Mouse (Mus musculus): ENCODE data around the gene Fam69b.

The Fam69b gene

DNA sequence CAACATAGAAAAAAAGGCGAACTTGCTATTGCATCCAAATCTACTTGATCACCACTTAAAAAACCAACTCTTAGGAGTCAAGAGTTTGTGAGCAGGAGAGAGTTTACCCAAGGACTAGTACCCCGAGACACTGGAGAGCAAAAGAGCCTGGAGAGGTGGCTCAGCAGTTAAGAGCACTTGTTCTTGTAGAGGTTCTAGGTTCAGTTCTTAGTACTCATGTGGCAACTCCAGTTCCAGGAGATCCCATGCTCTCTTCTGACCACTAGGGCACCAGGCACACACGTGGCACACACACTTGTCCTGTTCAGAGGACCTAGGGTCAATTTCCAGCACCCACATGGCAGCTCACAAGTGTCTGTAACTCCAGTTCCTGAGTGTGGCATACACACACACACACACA lies 2.2 kb upstream of the Fam69b start:
- DNase-seq (ENCODE audit: low spot score in 2 of 2): no peak

GRCm38 (mm10) chr2:26628792-26629437 lies 658 bp downstream of the Fam69b start:
- no peak for DNase-seq (ENCODE audit: low spot score in 2 of 2)

- DNase-seq (ENCODE audit: low spot score in 2 of 2): no peak
Observed at GRCm38 (mm10) chr2:26632541-26633395, 4.5 kb downstream of the Fam69b start.

DNA sequence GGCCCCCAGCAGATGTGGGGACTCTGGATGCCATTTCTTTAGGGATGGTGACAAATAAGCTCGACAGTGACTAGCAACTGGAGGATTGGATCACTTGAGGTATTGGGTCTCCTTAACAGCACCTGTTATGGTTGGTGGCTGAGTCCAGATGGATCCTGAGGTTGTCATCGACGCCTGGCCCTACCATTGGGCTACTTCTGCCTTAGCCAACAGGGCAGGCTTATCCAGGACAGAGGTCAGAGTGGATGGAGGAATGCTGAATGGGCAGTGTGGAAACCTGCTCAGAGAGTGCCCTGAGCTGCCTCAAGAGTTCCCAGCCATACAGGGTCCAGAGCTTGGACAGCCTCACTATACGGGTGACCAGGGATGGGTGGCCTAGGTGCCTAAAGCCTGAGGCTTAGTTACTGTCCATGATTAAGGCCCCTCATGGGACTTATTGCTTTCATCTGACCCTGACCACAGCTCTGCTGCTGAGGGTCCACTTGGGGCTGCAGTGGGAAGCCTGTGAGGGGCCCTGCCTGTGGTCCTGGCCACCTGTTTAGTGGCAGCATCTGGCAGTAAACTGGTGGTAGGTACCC lies 5.8 kb downstream of the Fam69b start:
- DNase-seq (ENCODE audit: low spot score in 2 of 2): no peak

GRCm38 (mm10) chr2:26634629-26635488 lies 6.6 kb downstream of the Fam69b start:
- DNase-seq (ENCODE audit: low spot score in 2 of 2): no peak

DNA sequence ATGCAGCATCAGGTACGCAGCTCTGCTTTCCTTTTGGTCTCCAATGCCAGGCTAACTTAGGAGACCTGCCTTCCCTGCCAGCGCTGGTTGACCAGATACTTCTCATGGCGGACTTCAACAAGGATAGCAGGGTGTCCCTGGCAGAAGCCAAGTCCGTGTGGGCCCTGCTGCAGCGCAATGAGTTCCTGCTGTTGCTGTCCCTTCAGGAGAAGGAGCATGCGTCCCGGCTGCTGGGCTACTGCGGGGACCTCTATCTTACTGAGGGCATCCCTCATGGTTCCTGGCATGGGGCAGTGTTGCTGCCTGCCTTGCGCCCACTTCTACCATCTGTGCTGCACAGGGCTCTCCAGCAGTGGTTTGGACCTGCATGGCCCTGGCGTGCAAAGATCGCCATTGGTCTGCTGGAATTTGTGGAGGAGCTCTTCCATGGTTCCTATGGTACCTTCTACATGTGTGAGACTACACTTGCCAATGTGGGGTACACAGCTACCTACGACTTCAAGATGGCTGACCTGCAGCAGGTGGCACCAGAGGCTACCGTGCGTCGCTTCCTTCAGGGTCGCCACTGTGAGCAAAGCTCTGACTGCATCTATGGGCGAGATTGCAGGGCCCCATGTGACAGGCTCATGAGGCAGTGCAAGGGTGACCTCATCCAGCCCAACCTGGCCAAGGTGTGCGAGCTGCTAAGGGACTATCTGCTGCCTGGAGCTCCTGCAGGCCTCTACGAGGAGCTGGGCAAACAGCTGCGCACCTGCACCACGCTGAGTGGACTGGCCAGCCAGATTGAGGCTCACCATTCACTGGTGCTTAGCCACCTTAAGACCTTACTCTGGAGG lies 7.5 kb downstream of the Fam69b start:
- no peak for DNase-seq (ENCODE audit: low spot score in 2 of 2)

DNA sequence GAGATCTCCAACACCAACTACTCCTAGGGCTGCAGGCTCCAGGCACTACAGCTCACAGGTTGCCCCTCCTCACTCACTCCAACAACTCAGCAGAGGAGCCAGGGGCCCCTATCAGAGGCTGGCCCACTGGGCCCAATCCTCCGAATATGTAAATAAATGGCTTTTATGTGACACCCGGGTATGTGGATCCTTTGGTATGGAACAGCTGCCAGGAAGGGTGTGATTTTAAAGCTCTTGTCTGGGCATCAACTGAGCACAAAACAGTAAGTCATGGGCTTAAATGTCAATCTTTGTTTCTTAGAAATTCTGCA lies 8.0 kb downstream of the Fam69b start:
- DNase-seq (ENCODE audit: low spot score in 2 of 2): no peak

DNA sequence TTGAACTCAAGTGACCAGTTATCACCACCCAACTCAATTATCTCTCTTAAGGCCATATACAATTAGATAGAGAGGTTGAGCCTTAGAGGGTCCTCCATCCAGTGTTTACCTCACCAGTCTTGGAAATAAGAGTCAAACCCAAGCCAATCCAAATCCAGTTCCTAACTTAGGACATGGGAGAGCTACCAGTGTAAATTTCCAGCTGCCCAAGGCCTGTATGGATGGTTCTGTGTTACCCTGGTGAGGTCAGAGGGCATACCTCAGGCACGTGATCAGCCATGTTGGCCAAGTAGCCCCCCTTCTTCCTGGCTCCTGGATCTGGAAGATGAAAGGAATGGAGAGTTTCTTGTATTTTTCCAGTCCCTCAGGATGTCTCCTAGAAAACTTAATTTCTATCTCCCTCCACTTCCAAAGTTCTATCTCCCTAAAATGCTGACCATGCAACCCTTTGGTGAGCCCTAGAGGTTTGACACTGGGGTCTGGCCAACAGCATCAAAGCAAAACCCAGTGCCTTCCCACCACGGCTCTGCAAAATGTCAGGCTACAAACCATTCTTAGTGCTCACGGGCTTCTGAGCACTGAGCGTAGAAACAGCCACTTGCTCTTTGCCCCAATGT lies 9.2 kb downstream of the Fam69b start:
- DNase-seq (ENCODE audit: low spot score in 2 of 2): no peak

GRCm38 (mm10) chr2:26638039-26638438 lies 9.8 kb downstream of the Fam69b start:
- DNase-seq (ENCODE audit: low spot score in 2 of 2): no peak

DNA sequence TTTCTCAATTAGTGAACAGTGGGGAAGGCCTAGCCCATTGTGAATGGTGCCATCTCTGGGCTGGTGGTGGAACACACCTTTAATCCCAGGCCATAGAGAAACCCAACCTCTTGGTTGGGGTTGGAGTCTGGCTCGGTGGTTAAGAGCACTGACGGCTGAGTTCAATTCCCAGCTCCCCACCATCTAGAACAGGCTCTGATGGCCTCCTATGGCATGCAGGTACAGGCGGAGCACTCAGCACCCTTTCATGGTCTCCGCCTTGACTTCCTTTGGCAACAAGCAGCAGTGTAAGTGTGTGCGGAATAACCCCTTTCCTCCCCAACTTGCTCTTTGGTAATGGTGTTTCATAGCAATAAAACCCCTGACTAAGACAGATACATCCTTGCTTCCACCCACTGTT lies 10.3 kb downstream of the Fam69b start:
- DNase-seq (ENCODE audit: low spot score in 2 of 2): no peak

GRCm38 (mm10) chr2:26639083-26639482 lies 10.8 kb downstream of the Fam69b start:
- DNase-seq (ENCODE audit: low spot score in 2 of 2): peak in 1 of 2 experiments; percentile 20

DNA sequence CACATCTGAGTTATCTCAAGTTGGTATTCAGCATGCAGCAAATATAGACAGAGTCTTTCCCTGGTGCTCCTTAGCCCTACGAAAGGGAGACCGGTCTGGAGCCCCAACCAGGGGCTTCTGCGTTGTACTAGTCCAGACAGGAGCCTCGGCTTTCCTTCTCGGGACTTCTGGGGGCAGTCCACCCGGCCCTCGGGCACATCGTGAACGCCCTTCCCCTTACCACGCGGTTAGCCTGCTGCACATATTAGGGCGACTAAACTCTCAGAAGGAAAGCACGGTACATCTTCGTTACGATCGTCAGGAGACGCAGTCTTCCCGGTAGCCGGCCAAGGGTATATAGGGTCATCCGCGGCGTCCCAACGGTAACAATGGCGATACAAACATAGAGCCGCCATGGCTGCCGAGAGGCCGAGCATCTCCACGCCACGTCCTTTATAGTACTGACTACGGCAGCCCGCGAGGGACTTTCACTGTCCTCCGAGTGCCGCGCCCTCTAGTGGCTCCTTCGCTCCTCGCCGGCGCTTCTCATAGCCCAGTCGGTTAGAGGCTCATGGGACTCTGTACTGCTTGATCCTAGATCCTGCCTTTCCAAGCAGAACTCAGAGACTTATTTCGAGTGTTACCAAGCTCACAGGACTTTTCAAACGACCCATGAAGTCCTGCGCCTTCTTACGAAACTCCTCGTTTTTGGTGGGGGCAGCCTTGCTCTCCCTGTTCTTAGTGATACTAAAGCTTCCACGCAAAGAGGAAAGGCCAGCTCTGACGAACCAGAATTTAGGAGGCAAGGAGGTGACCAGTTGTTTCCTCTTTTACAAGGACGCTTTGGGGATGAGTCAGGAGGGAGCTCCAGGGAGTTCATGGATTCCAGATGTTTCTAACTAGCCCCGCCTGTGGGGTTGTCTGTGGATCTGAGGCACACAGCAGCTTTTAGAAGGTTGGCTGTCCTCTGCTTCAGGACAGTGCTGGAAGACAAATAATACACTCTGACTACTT lies 11.9 kb downstream of the Fam69b start:
- peak; percentile 96 to 97 for DNase-seq (ENCODE audit: low spot score in 2 of 2)

DNA sequence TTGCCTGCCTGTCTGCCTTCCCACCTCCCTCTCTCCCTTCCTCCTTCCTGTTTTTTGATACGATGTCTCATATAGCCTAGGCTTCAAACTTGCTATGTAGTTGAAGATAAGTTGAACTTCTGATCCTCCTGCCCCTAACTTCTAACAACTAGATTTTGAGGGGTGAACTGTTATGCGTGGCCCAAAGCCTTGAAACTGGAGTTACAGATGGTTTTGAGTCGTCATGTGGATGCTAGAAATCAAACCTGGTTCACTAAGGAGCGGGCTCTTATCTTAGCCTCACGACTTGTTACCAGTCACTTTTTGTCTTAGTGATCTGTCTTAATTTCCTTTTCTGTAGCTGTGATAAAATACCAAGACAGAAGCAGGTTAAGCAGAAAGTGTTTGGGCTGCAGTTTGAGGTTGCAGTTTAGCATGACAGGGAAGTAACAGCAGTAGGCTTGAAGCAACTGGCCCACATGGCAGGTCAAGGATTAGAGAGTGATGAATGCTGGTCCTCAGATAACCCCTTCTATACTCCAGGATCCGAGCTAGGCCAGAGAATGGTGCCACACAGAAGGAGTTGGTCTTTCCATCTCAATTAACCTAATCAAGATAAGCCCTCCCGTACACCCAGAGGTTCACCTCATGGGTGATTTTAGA lies 12.9 kb downstream of the Fam69b start:
- DNase-seq (ENCODE audit: low spot score in 2 of 2): no peak

DNA sequence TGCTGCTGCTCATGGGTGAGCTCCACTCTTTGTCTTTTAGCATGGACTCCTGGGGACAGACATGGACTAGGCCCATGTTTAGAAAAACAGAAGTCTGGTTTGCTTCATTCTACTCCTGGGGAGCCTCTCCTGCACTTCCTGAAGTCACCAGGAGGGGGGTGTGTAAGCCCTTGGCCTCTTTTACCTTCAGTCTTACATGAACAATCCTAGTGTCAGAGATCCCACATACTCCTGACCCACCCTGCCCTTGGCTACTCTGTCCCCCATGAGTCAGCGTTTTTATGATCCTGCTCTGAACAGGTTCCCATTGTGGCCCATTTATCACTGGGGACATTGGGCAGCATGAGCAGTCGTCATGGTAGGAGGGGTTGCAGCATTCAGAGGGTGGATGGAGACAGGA lies 15.7 kb downstream of the Fam69b start:
- DNase-seq (ENCODE audit: low spot score in 2 of 2): no peak

- peak; percentile 27 to 69 for DNase-seq (ENCODE audit: low spot score in 2 of 2)
Observed at GRCm38 (mm10) chr2:26646643-26647293, 18.5 kb downstream of the Fam69b start.

DNA sequence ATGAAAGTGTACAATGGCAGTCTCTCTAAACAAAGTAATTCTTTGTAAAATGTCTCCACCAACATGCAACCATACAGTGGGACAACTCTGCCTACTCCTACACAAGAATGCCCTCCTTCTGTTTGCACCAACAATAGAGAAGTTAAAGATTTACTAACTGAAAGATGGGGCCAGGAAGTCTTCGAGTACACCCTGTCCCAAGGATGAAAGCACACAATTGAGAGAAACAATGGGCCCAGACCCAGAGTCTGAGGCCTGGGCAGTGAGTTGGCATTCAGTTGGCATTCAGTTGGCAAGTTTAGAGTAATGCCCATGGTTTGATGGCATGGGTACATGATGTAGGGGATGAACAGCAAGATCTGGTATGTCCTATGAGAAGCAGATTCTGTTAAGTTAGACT lies 26.4 kb downstream of the Fam69b start:
- DNase-seq (ENCODE audit: low spot score in 2 of 2): no peak

DNA sequence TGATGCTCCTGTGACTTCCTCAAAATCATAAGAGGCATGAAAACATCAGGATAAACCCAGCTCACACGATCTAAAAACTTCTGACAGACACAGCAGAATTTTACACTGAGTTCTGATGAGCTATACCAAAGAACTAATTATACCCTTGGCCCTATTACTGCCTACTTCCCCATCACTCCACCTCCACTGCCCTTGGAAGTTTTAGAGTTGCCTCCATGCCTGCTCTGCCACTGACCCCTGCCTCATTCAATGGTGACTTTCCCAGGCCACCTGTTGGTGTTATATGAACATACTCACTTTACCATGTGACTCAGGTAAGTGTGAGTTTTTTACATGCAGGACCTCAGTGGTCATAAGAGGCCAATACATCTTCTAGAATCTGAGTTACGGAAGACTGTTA lies 29.2 kb downstream of the Fam69b start:
- no peak for DNase-seq (ENCODE audit: low spot score in 2 of 2)

GRCm38 (mm10) chr2:26661143-26661752 lies 33.0 kb downstream of the Fam69b start:
- DNase-seq (ENCODE audit: low spot score in 2 of 2): no peak

Measured in urinary bladder, postnatal 36 days (tissue).